Mouse (Mus musculus): ENCODE results near the gene Myf5. TPM values are rescaled to one million over a fixed set of nuclear protein-coding genes. Genes with fewer than 3 reads are reported as not detected.

The Myf5 gene
- total RNA-seq, 2 experiments from 2014 or later: not detected

- intact Hi-C loops (cut with DNase I): loop anchor here (5.0 to 10.0 kb wide), 3 partner anchors 260 to 482 kb away; no protein-coding TSS in a partner anchor
- no peak for DNase-seq (ENCODE audit: low spot score in 2 of 2)
Observed at GRCm38 (mm10) chr10:107442781-107443180, 43.2 kb downstream of the Myf5 start.

GRCm38 (mm10) chr10:107436967-107437366 lies 49.0 kb downstream of the Myf5 start:
- intact Hi-C loops (cut with DNase I): no loop called here
- no peak for DNase-seq (ENCODE audit: low spot score in 2 of 2)

Small RNAs within 50 kb of the gene (microRNA-seq; reads per million reads assigned to microRNA genes)
- gene Gm44403: not detected

Other genes with a start within 250 kb of the Myf5 start
- 10 to 100 TPM; 60.9 to 64.2 TPM for gene Lin7a, start 214.4 kb downstream of the Myf5 start, total RNA-seq (2021)
- not detected for gene Myf6, start 8.6 kb upstream of the Myf5 start, total RNA-seq (2021)
- gene Ptprq, start 233.9 kb upstream of the Myf5 start, total RNA-seq (2021): under 1 TPM; 0.05 to 0.10 TPM

Measured in left cerebral cortex, postnatal 36 days (tissue).